Mouse (Mus musculus): ENCODE results near the gene Pidd1. TPM values are rescaled to one million over a fixed set of nuclear protein-coding genes. Genes with fewer than 3 reads are reported as not detected.

Gene Pidd1
- polyA plus RNA-seq, 1 experiment from 2014 or later = 1.5 TPM

GRCm38 (mm10) chr7:141440613-141441012 lies 3.2 kb downstream of the Pidd1 start:
- 29% methylated on average over 5 of the region's 6 CpGs for WGBS (ENCODE audit: missing documents)
- no peak overlapping the region for H3K4me3 ChIP-seq (ENCODE audit: inconsistent target)
- peaks cover 26% of the 10 kb centered on the region; the same call in 1 of the 2 replicates for H3K79me2 ChIP-seq (ENCODE audit: inconsistent target)
- H3K36me3 ChIP-seq (ENCODE audit: inconsistent target) = no peaks in the 10 kb centered on the region
- no peak overlapping the region for H3K27ac ChIP-seq

- Histone ChIP-seq H3K27ac (no peak overlapping the region), H3K4me3 (ENCODE audit: inconsistent target) (no peak overlapping the region), H3K36me3 (ENCODE audit: inconsistent target) (no peaks in the 10 kb centered on the region), H3K79me2 (ENCODE audit: inconsistent target) (peaks cover 32% of the 10 kb centered on the region)
- WGBS (ENCODE audit: missing documents) = 95% methylated on average over 11 of the region's 11 CpGs
These were observed 4.0 kb downstream of the Pidd1 start for GRCm38 (mm10) chr7:141439811-141440210.

DNA sequence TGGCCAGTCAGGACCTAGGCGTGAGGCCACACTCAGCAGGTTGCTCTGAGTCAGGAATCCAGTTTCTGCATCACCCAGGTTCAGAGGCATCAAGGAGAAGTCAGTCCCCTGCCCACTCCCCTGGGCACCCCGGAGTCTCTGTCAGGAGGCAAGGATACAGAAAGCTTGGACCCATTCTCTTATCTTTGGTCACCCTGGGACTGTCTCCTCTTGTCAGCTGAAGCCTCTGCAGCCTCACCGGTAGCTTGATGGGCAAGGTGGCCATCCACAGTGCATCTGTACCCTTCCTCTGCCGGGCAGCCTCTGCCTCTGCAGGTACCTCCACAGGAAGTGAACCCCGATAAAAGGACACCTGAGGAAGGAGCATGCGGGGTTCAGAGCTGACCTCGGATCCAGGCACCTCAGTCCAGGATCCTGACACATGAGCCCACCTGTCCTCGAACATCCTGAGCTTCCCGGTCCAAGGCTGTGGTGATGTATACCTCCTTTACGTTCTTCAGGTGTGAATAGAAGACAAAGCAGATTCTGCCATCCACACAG lies 4.6 kb downstream of the Pidd1 start:
- H3K4me3 ChIP-seq (ENCODE audit: inconsistent target) = no peak overlapping the region
- peaks cover 39% of the 10 kb centered on the region for H3K79me2 ChIP-seq (ENCODE audit: inconsistent target)
- 96% methylated on average over 8 of the region's 10 CpGs for WGBS (ENCODE audit: missing documents)
- no peak overlapping the region for H3K27ac ChIP-seq
- H3K36me3 ChIP-seq (ENCODE audit: inconsistent target) = no peaks in the 10 kb centered on the region

DNA sequence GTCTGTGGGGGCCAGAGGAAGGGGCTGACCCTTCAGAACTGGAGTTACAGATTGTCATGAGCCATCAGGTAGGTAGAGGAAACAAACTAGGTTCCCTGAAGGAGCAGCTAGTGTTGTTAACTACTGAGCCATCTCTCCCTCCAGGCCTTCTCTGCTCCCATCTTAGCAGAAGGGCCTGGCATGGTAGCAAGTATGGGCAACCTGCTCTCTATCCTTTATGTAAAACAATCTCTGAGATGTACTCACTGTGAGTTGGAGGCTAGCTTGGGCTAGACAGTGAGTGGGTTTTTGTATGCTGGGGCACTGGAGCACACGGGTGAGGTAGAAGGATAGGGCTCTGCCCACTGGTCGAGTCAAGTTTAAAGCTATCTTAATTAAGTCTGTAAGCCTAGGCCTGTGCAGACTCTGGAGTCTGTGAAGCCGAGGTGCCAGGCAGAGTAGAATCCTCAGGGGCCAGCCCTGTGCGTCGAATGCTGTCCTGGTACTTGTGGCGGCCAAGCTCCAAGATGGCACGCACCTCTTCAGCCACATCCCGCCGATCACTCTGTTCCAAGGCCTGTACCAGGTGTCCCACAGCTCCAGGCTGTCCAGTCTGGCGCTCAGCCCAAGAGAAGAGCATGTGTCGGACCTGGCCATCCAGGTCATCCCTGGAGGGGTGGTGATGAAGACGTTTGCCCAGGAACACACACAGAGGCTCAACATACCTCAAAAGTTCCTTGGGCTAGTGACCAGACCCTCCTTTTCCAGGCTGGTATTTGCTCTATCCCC lies 5.4 kb downstream of the Pidd1 start:
- Histone ChIP-seq H3K27ac (no peak overlapping the region), H3K79me2 (ENCODE audit: inconsistent target) (peaks cover 45% of the 10 kb centered on the region), H3K36me3 (ENCODE audit: inconsistent target) (peaks cover 5% of the 10 kb centered on the region), H3K4me3 (ENCODE audit: inconsistent target) (no peak overlapping the region)
- WGBS (ENCODE audit: missing documents) = 98% methylated on average over 12 of the region's 12 CpGs

GRCm38 (mm10) chr7:141437178-141438120 lies 6.4 kb downstream of the Pidd1 start, which contains the start of gene Slc25a22:
Gene Slc25a22, minus strand, starts transcription at chr7:141437892.
- Histone ChIP-seq H3K79me2 (ENCODE audit: inconsistent target) (peaks cover 39% of the 10 kb centered on the region), H3K4me3 (ENCODE audit: inconsistent target) (peak within 1 kb of the TSS; percentile 52), H3K27ac (peak within 1 kb of the TSS; percentile 61), H3K36me3 (ENCODE audit: inconsistent target) (peaks cover 15% of the 10 kb centered on the region)
- 7% methylated on average over 52 of the region's 53 CpGs for WGBS (ENCODE audit: missing documents)

DNA sequence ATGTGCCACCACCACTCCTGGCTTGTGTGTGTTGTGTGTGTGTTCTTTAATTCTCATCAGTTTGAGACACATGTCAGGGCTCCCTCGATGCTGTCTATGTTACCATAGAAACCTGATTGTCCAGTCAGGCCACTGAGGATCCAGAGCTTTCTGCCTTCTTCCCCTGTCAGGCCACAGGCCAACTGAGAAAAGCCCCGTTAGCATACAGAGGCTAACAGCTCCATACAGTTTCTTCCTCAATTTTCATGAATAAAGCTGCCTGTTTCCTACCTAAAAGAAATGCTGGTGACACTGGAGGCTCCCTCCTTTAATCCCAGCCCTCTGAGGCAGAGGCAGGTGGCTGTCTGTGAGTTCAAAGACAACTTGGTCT lies 7.3 kb downstream of the Pidd1 start:
- Histone ChIP-seq H3K4me3 (ENCODE audit: inconsistent target) (peak overlapping the region; percentile 52), H3K79me2 (ENCODE audit: inconsistent target) (peaks cover 35% of the 10 kb centered on the region), H3K36me3 (ENCODE audit: inconsistent target) (peaks cover 22% of the 10 kb centered on the region), H3K27ac (peak overlapping the region; percentile 61)
- WGBS (ENCODE audit: missing documents) = 22% methylated on average over 2 of the region's 2 CpGs

GRCm38 (mm10) chr7:141435856-141436522 lies 7.8 kb downstream of the Pidd1 start:
- peak overlapping the region; percentile 61 for H3K27ac ChIP-seq
- H3K36me3 ChIP-seq (ENCODE audit: inconsistent target) = peaks cover 27% of the 10 kb centered on the region
- WGBS (ENCODE audit: missing documents) = 91% methylated on average over 9 of the region's 9 CpGs
- peak overlapping the region; percentile 57 for H3K4me3 ChIP-seq (ENCODE audit: inconsistent target)
- peaks cover 35% of the 10 kb centered on the region for H3K79me2 ChIP-seq (ENCODE audit: inconsistent target)

DNA sequence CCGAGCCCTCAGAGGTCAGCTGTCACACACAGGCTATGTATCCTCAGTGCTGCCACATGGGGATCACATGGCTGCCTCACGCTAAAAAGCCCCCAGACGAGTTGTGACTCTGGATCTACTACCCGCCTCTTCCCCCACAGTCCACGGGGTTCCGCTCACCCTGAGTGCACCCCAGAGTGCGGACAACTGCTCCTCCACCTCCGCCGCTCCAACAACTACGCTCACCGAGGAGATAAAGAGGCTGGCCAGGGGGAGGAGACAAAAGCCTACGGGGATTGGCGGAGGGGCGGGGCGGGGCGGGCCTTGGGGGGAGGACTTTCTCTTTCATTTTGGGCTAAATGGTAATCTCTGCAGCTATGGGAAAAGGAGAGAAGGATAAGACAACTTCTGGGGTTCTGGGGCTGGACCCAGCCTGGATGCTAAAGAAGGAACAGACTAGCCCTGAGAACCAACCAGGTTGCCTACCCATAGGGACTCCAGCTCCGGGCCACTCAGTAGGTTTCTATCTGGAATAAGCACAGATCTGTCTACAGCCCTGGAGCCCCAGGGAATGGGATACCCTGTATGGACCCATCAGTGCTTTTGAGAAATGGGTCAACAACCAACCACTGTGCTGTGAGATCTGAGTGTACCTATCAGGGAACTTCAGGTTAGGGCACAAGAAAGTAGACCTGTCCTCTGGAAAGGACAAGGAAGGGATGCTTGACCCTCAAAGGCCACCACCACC lies 8.5 kb downstream of the Pidd1 start:
- peaks cover 34% of the 10 kb centered on the region for H3K36me3 ChIP-seq (ENCODE audit: inconsistent target)
- H3K27ac ChIP-seq = peak overlapping the region; percentile 61
- peak overlapping the region; percentile 57 for H3K4me3 ChIP-seq (ENCODE audit: inconsistent target)
- peaks cover 35% of the 10 kb centered on the region for H3K79me2 ChIP-seq (ENCODE audit: inconsistent target)
- WGBS (ENCODE audit: missing documents) = 5% methylated on average over 17 of the region's 17 CpGs

DNA sequence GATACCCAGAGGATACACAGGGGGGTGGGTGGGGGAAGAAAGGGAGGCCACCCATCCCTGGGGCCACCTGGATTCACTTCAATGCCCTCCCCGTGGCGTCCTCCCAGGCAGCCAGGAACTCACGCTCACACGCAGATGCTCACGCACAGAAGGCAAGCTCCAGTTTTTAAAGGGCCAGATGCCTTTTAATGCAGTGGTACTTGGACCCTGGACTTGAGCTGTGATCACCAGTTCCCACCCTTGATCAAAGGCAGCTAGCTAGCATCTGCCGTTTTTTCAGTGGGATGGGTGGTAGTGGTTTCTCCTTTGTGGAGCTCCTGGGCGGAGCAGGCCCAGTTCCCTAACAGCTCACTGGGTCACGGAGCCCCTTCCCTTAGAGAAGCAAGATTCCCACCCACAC lies 9.4 kb downstream of the Pidd1 start:
- H3K36me3 ChIP-seq (ENCODE audit: inconsistent target) = peaks cover 37% of the 10 kb centered on the region
- peaks cover 35% of the 10 kb centered on the region for H3K79me2 ChIP-seq (ENCODE audit: inconsistent target)
- WGBS (ENCODE audit: missing documents) = 29% methylated on average over 8 of the region's 8 CpGs
- peak overlapping the region; percentile 57 for H3K4me3 ChIP-seq (ENCODE audit: inconsistent target)
- H3K27ac ChIP-seq = peak overlapping the region; percentile 27

- H3K79me2 ChIP-seq (ENCODE audit: inconsistent target) = peaks cover 35% of the 10 kb centered on the region
- 90% methylated on average over 15 of the region's 15 CpGs for WGBS (ENCODE audit: missing documents)
- peak overlapping the region; percentile 57 for H3K4me3 ChIP-seq (ENCODE audit: inconsistent target)
- H3K36me3 ChIP-seq (ENCODE audit: inconsistent target) = peaks cover 37% of the 10 kb centered on the region
- H3K27ac ChIP-seq = no peak overlapping the region
These were observed 10.1 kb downstream of the Pidd1 start for GRCm38 (mm10) chr7:141433517-141434400.

DNA sequence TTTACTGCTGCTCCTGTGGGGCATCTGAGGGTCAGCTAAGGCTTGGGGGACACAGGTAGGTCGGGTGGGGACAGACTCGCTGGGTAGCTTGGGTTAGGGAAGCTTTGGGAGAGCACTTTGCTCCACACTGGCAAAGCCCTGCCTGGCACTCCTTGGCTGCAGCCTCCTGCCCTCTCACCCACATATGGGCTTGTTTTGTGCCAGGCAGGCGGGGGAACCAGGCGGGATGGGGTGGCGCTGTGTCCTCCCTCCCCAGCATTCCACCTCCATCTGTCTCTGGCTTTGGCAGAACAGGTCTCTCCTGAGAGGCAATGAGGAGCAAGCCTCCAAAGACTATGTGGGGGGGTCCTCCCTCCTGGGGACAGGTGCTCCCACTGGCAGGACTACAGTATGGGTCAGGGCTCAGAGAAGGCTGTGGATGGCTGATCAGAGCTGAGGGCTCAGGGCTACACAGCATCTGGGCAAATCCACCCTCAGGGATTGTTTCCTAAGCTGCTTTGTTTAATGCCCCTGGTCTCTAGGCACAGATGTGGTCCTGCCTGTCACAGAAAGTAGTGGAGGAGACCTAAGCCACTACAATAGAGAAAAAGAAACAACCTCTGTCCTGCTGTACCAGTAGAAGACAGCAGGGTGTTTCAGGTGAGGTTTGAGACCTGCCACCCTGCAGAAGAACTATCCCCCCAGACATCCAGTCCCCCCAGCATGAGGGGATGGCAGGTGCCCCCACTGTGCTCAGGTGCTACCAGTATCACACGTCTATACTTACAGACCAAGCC lies 10.9 kb downstream of the Pidd1 start:
- Histone ChIP-seq H3K4me3 (ENCODE audit: inconsistent target) (no peak overlapping the region), H3K36me3 (ENCODE audit: inconsistent target) (peaks cover 37% of the 10 kb centered on the region), H3K27ac (no peak overlapping the region), H3K79me2 (ENCODE audit: inconsistent target) (peaks cover 35% of the 10 kb centered on the region)
- WGBS (ENCODE audit: missing documents) = 89% methylated on average over 5 of the region's 6 CpGs

DNA sequence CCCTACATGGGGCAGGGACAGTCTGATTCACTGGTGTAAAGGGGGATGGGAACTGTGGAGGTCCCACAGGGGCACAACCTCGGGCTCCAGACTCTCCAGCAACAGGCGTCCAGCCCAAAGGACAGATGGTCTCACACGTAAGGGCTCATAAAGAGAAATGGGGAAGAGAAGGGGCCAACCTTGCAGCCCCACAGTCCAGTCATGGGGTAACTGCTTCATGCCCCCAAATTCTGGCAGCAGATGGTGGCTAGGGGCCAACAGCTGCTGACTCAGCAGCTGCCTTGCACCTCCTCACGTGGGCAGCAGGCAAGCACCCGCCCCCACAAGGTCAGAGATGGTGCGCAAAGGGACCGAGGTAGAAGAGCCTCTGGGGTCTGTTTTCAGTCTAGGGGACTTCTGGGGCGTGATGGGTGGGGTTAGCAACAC lies 11.6 kb downstream of the Pidd1 start:
- Histone ChIP-seq H3K27ac (no peak overlapping the region), H3K36me3 (ENCODE audit: inconsistent target) (peaks cover 37% of the 10 kb centered on the region), H3K4me3 (ENCODE audit: inconsistent target) (no peak overlapping the region), H3K79me2 (ENCODE audit: inconsistent target) (peaks cover 35% of the 10 kb centered on the region)
- WGBS (ENCODE audit: missing documents) = 64% methylated on average over 8 of the region's 8 CpGs

All from macrophage (primary cell).